Mouse (Mus musculus): ENCODE measurements around the gene Ttc28.

Ttc28 gene

GRCm38 (mm10) chr5:110960067-110960466 lies 80.5 kb downstream of the Ttc28 start:
- DNase-seq (ENCODE audit: low read depth, low spot score) = no peak

DNA sequence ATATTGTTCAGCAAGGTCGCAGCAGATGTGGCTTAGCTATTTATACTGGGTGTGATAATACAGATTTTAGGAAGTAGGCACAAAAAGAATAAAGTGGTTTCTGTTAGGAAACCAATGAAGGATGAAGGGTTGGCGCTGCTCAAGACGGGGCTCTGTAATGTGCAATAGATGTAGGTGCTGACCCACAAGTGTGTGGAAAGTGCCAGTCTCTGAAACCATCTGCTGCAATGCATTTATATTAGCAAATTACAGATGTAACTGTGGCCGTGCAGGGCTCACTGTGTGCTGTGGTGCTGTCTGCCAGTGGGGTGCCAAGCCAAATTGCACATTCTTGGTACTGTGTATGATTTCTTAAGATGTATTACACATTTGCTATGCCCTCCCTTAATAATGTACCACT lies 81.3 kb downstream of the Ttc28 start:
- DNase-seq (ENCODE audit: low read depth, low spot score) = no peak

DNA sequence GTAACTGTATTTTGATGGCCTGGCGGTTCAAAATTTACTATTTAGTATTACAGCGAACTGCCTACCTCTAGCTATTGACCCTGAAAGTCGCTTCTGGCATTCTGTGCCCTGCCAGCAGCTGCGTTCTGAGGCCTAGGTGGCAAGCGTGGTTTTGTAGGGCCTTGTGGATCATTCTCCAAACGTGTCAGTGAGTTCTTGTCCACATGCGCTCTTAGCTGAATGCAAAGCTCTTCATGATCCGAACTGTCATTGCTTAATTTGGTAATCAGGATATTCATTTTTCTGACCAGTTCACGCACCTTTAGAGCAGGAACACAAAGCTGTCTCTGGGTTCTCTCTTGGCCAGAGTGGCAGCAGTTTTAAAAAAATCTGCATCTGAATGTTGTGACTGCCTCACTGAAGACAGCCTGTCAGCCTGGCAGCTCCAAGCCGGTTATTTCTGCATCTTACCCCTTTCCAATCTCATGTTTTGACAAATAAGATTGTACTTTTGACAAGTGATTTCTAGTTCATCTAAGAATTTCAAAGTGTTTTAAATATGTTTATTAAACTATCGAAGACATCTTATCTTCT lies 88.0 kb downstream of the Ttc28 start:
- no peak for DNase-seq (ENCODE audit: low read depth, low spot score)

DNA sequence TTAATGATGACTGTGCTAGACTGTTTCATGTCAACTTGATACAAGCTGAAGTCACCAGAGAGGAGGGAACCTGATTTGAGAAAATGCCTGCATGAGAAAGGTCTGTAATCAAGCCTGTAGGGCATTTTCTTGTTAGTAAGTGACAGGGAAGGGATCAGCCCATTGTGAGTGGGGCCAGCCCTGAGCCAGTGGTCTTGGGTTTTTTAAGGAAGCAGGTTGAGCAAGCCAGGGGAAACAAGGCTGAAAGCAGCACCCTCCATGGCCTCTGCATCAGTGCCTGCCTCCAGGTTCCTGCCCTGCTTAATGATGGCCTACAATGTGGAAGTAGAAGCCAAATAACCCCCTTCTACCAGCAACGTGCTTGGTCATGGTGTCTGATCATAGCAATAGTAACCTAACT lies 89.0 kb downstream of the Ttc28 start:
- DNase-seq (ENCODE audit: low read depth, low spot score) = no peak

DNA sequence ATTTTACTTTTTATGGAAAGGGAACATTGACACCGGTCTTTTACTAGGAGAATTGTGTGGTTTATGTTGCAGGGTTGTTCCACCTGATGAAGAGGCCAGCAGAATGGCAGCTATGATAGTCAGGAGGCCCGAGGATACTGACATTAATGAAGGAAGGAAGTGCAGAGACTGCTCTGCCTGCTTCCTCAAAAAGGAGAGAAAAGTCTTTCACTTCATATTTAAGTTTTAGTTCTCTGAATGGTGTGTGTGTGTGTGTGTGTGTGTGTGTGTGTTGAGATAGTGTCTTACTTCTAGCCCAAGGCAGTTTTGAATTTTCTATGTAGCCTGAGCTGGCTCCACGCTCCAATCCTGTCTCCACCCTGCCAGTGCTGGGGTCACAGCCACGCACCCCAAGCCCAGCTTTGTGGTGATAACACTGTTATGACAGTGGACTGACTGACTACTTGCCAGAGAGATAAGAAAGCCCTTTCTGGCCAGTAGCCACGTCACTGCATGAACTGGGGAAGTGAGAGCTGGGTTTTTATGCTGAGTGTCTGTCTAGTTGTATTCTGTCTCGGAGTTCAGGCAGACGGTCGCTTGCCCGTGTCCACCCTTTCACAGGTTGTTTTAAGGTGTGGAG lies 90.7 kb downstream of the Ttc28 start:
- DNase-seq (ENCODE audit: low read depth, low spot score) = no peak

DNA sequence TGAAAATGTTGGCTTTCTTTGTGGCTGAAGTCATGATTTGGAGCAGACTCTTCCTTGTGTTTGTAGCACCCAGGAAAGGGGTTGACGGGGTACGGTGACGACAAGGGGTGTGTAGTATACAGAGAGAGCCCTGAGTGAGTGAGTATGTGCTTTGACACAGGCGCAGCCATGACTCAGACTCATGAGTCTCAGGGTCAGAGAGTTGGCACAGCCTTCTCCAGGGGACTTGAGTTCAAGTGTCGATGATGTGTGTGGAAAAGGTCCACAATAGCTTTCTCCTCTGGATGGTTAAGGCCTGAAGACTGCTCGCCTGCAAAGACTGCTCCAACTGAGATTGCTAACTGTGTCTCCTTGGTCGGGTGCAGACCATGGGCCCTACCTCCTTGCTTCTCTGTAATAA lies 97.1 kb downstream of the Ttc28 start:
- DNase-seq (ENCODE audit: low read depth, low spot score) = no peak

DNA sequence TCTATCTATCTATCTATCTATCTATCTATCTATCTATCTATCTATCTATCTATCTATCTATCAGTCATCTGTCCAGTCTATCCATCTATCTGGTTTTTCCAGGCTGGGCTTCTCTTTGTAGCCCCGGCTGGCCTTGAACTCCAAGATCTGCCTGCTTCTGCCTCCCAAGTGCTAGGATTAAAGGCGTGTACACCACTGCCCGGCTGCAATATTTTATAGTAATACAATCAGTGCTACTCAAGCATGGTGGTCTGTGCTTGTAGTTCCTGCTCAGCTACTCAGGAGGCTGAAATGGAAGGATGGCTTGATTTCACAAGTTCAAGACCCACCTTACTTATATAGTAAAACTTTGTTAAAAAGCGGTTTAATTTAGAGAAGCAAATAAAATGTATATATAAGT lies 98.2 kb downstream of the Ttc28 start:
- DNase-seq (ENCODE audit: low read depth, low spot score) = no peak

DNA sequence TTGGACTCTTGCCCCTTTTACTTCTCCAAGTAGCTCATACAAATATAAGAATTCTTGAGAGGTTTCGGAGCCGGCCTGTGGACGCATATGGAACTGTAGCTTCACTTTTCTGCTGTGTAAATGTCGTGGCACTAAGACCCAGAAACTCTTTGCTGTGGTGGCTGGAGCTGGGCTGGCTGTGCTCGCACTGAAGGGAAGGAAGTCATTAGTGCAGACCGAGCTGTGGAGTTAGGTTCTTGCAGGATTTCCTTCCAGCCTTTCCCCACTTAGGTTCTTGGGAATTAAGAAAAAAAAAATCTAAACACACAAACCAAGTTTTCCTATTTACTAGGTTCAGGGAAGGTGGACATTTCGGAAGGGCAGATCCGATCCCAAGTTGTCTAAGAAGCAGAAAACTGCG lies 98.9 kb downstream of the Ttc28 start:
- DNase-seq (ENCODE audit: low read depth, low spot score) = peak; percentile 86

GRCm38 (mm10) chr5:110979011-110979860 lies 99.6 kb downstream of the Ttc28 start:
- DNase-seq (ENCODE audit: low read depth, low spot score) = no peak

- DNase-seq (ENCODE audit: low read depth, low spot score) = peak; percentile 16
Observed at GRCm38 (mm10) chr5:110979861-110980346, 100.3 kb downstream of the Ttc28 start.

DNA sequence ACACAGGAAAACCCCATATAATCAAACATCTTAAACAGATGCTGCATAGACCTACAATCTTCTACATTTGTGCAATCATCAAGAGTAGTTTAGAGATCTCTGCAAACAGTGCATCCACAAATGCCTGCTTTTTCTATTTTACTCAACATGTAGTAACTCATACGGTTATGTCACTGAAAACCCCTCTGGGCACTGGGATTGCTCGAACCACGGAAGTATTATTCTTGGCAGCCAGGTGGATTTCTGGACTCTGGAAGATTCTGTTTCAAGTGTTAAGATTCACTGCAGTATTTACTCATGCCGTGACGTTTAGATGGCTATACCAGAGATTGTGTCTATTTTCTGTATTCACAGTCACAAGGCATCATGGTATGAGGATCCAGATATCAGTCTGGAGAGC lies 101.0 kb downstream of the Ttc28 start:
- no peak for DNase-seq (ENCODE audit: low read depth, low spot score)

DNA sequence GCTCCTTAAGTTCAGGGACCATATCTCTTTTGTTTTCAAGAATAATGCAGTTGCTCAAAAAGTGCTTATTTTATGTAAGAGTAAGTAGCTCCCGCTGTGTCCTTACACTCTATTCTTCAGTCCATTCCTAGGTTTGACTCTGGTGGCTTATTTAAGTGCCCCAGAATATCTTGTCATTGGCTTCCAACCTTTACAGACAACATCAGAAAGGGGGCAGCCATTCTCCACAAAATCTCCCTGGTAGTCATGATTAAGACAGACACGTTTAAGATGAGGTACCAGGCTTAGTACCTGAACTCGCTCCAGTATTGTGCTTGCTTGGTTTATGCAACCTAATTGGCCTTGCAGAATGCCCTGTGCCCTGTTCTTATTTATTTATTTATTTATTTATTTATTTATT lies 102.8 kb downstream of the Ttc28 start:
- DNase-seq (ENCODE audit: low read depth, low spot score) = no peak

- DNase-seq (ENCODE audit: low read depth, low spot score) = no peak
Observed at GRCm38 (mm10) chr5:110984136-110984681, 104.6 kb downstream of the Ttc28 start.

DNA sequence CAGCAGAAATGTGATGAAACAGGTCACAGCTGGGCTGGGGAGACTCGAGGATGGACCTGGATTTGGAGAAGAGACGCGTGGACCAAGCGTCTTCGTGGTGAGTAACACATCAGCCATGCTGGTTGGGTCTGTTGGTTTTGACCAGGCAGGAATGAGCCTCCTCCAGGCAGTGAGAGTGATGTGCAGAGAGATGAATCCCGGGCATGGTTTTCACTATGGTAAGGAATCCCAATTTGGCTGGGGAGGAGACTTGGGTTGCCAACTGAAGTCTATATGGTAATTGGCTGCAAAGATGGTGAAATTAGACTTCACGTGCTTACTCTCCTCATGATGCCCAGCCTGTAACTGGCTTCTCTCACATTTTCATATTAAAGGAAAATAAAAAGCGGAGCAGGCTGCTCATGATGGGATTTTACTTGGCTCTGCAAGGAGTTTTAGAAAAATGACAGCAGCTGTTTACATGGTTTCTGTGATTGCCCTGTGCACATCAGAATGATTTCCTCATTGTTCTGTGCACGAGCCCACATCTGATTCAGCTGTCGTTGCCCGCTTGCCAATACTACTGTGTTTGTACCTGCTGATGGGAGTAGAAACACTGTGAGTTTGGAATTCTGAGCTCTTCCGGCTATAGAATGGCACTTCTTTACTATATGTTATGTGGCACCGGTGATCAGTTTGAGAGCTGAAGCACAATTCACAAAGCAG lies 117.4 kb downstream of the Ttc28 start:
- DNase-seq (ENCODE audit: low read depth, low spot score) = peak; percentile 22

- peak; percentile 22 for DNase-seq (ENCODE audit: low read depth, low spot score)
Observed at GRCm38 (mm10) chr5:110997692-110998091, 118.1 kb downstream of the Ttc28 start.

GRCm38 (mm10) chr5:110998298-110998697 lies 118.7 kb downstream of the Ttc28 start:
- no peak for DNase-seq (ENCODE audit: low read depth, low spot score)

DNA sequence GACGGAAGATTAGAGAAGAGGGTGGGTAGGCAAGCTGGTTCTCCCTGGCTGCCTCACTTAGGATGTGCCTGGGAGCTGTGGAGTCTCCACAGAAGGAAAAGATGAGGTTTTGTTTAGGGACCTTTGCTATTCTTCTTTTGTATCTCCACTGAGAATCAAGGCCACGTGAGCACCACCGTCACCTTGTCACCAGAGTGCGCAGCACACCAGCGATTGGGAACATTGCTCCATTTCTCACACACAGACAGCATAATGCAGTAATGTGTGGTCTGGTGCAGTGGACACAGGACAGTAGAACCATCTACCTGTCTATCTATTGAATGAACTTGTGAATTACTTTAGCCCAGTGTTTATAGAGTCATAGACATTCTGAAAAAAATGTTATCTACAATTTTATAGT lies 121.3 kb downstream of the Ttc28 start:
- DNase-seq (ENCODE audit: low read depth, low spot score) = no peak

DNA sequence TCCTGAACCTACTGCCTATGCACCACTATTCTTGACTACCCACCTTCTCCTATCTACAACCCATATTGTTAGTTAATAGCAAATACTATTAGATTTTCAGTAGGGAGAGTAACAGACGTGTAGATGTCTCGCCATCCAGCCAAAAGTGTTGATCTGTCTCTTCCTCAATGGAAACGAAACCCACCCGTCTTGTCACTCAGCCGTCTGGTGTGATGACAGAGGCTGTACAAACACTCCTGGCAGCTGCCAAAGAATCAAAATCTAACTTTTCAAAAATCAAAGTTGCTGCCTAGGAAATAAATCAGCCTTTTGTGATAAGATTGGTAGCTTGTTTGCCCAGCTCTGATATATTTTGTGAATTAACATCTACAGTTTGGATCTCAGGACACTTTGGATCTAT lies 123.6 kb downstream of the Ttc28 start:
- DNase-seq (ENCODE audit: low read depth, low spot score) = no peak

DNA sequence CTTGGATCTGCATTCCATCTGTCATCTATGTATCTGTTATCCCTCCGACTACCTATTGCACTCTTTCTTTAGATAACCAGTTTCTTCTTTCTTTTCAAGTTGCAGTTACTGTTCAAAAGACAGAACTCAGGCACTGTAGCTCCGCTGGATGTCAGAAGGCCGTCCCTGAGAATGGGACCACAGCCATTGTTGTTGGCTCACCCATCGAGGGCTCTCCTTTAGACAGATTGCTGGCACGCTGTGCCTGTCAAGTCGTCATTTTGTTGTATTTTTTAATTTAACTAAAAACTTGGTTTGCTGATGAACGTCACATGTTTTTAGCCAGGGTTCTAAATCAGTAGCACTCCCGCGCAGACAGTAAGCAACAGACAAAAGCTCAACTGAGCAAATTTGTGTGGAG lies 124.1 kb downstream of the Ttc28 start:
- DNase-seq (ENCODE audit: low read depth, low spot score) = no peak

GRCm38 (mm10) chr5:111006272-111007135 lies 126.9 kb downstream of the Ttc28 start:
- no peak for DNase-seq (ENCODE audit: low read depth, low spot score)

DNA sequence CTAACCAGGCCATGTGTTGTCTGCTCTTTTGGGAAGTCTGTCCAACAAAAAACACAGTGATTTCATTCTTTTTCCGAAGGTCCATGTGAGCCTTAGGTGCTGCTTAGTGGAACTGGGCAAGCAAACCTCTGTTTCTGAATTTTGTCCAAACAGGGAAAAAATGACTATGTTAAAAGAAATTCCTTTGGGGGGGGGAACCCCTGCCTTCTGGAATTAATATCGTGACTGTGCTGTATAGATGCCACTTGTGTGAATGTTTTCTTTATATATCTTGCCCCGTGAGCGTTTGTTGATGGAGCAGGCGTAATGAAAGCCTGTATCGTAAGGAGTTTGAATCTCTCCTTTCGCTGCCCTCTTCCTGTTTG lies 127.5 kb downstream of the Ttc28 start:
- no peak for DNase-seq (ENCODE audit: low read depth, low spot score)
